Mouse (Mus musculus): ENCODE data around the gene Sars. TPM values are rescaled to one million over a fixed set of nuclear protein-coding genes. Genes with fewer than 3 reads are reported as not detected.

Gene Sars
- polyA plus RNA-seq, 1 experiment = 685 TPM

DNA sequence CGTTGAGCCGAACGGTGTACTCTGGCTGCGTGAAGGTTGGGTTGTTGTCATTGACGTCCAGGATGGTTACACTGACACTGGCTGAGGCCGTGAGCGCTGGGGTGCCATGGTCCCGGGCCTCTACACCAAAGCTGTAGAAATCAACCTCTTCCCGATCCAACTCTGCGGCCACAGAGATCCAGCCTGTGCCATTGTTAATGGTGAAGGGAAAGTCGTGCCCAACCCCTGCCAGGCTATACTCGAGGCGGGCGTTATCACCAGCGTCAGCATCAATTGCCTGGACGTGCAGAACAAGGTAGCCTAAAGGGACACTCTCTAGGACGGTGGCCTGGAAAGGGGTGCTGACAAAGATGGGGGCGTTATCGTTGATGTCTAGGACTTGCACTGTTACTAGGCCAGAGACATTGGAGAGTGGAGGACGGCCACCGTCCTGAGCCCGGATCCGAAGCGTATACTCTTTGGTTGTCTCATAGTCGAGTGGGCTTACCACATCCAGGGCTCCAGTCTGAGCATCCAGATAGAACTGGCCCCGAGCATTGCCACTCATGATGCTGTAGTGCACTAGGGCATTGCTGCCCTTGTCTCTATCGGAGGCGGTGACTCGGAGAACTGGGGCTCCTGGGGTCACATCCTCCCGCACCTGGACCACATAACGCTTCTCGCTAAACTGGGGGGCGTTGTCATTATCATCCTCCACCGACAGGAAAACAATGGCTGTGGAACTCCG, 31.2 kb downstream of the Sars start:
- Histone ChIP-seq H3K36me3 (ENCODE audit: control insufficient read depth, insufficient read depth) (no peaks in the 10 kb centered on the region), H3K4me3 (no peak overlapping the region), H3ac (ENCODE audit: control insufficient read depth, insufficient read length) (no peak overlapping the region), H3K4me2 (ENCODE audit: low read depth) (no peak overlapping the region), H3K27me3 (ENCODE audit: control insufficient read depth, insufficient read depth, insufficient read length) (peaks cover 65% of the 10 kb centered on the region), H3K79me2 (ENCODE audit: control insufficient read depth, insufficient read depth) (no peaks in the 10 kb centered on the region)
- no peak for TF ChIP-seq TCF12 (IDR thresholded peaks at IDR 0.05; ENCODE audit: insufficient read depth, poor library complexity, severe bottlenecking)
- no peak for TF ChIP-seq MYOD1 (IDR thresholded peaks at IDR 0.05; ENCODE audit: control insufficient read depth in 1 of 3, insufficient read length in 2 of 3, low read depth in 2 of 3)
- no peak for TF ChIP-seq CEBPB (IDR thresholded peaks at IDR 0.05; ENCODE audit: insufficient read depth, poor library complexity, severe bottlenecking)
- no peak for TF ChIP-seq TCF3 (IDR thresholded peaks at IDR 0.05; ENCODE audit: insufficient read length, low read depth)
- no peak for TF ChIP-seq POLR2A (IDR thresholded peaks at IDR 0.05; ENCODE audit: insufficient read length, low read depth)
- no peak for TF ChIP-seq USF1 (IDR thresholded peaks at IDR 0.05; ENCODE audit: low read depth)
- TF ChIP-seq E2F4 (IDR thresholded peaks at IDR 0.05; ENCODE audit: insufficient read depth) = no peak
- TF ChIP-seq MAX (IDR thresholded peaks at IDR 0.05; ENCODE audit: low read depth) = no peak
- TF ChIP-seq SRF (IDR thresholded peaks at IDR 0.05; ENCODE audit: control insufficient read depth, insufficient read length, low read depth) = no peak
- TF ChIP-seq POLR2AphosphoS2 (IDR thresholded peaks at IDR 0.05; ENCODE audit: insufficient read length, low read depth) = no peak
- TF ChIP-seq MYOG (IDR thresholded peaks at IDR 0.05; ENCODE audit: control insufficient read depth in 1 of 3, insufficient read depth in 1 of 3, insufficient read length in 2 of 3, low read depth in 2 of 3) = no peak
- TF ChIP-seq REST (IDR thresholded peaks at IDR 0.05; ENCODE audit: insufficient read depth, insufficient read length) = no peak

DNA sequence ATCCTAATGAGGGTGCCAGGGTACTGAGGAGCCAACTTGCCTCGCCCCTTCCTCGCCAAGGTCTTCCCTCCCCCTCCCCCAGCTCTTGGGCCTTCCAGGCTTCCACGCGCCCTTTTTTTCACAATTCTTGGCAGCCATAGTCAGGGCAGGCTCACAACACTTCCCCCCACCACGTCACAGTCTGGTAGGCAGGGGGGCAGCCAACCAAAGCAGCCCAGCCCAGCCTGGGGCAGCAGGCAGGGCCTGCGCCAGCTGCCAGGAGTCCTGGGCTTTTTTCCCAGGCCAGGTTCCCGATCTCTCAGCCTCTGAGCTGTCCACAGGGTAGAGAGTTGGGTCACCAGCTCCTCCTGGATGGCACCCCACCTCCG, 33.3 kb downstream of the Sars start:
- Histone ChIP-seq H3K79me2 (ENCODE audit: control insufficient read depth, insufficient read depth) (no peaks in the 10 kb centered on the region), H3K4me3 (no peak overlapping the region), H3K36me3 (ENCODE audit: control insufficient read depth, insufficient read depth) (no peaks in the 10 kb centered on the region), H3K27me3 (ENCODE audit: control insufficient read depth, insufficient read depth, insufficient read length) (peaks cover 68% of the 10 kb centered on the region), H3ac (ENCODE audit: control insufficient read depth, insufficient read length) (no peak overlapping the region), H3K4me2 (ENCODE audit: low read depth) (no peak overlapping the region)
- TF ChIP-seq MAX (IDR thresholded peaks at IDR 0.05; ENCODE audit: low read depth) (no peak), E2F4 (IDR thresholded peaks at IDR 0.05; ENCODE audit: insufficient read depth) (no peak), USF1 (IDR thresholded peaks at IDR 0.05; ENCODE audit: low read depth) (no peak), POLR2A (IDR thresholded peaks at IDR 0.05; ENCODE audit: insufficient read length, low read depth) (no peak), TCF12 (IDR thresholded peaks at IDR 0.05; ENCODE audit: insufficient read depth, poor library complexity, severe bottlenecking) (no peak), MYOD1 (IDR thresholded peaks at IDR 0.05; ENCODE audit: control insufficient read depth in 1 of 3, insufficient read length in 2 of 3, low read depth in 2 of 3) (no peak), REST (IDR thresholded peaks at IDR 0.05; ENCODE audit: insufficient read depth, insufficient read length) (no peak), MYOG (IDR thresholded peaks at IDR 0.05; ENCODE audit: control insufficient read depth in 1 of 3, insufficient read depth in 1 of 3, insufficient read length in 2 of 3, low read depth in 2 of 3) (no peak), SRF (IDR thresholded peaks at IDR 0.05; ENCODE audit: control insufficient read depth, insufficient read length, low read depth) (no peak), POLR2AphosphoS2 (IDR thresholded peaks at IDR 0.05; ENCODE audit: insufficient read length, low read depth) (no peak), TCF3 (IDR thresholded peaks at IDR 0.05; ENCODE audit: insufficient read length, low read depth) (no peak), CEBPB (IDR thresholded peaks at IDR 0.05; ENCODE audit: insufficient read depth, poor library complexity, severe bottlenecking) (no peak)

DNA sequence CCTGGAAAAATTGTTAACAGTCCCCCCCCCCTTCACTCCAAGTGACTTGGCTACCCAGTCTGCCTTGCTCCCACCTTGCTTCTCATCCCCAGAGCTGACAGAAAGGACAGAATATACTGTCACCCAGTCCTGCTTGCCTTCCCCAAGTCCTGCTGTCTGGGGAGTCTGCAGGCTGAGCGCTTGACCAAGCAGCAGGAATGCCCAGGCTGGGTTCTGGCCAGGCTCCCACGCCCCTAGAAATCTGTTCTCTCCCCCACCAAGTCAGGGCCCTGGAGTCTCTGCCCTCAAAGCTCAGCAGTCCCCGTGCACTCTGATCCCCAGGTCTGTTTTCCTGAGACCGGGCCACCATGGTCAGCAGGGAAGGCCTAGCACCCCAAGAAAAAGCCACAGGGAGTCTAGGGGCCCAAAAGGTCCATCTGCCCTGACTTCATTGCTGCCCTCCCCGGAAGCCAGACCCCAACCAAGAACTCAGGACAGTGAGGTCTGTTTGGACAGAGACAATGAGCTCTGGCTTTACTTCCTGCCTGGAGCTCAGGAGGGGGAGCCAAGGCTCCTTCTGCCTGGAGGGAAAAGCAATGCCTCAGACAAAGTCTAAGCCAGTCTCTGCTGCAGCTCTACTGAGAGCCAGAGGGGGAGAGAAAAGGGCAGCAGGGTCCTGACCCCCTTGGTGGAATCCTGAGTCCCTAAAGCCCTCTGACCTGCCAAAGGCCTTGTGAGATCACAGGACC, 33.8 kb downstream of the Sars start:
- TF ChIP-seq MYOD1 (IDR thresholded peaks at IDR 0.05; ENCODE audit: control insufficient read depth in 1 of 3, insufficient read length in 2 of 3, low read depth in 2 of 3) (no peak), POLR2A (IDR thresholded peaks at IDR 0.05; ENCODE audit: insufficient read length, low read depth) (no peak), E2F4 (IDR thresholded peaks at IDR 0.05; ENCODE audit: insufficient read depth) (no peak), POLR2AphosphoS2 (IDR thresholded peaks at IDR 0.05; ENCODE audit: insufficient read length, low read depth) (no peak), MYOG (IDR thresholded peaks at IDR 0.05; ENCODE audit: control insufficient read depth in 1 of 3, insufficient read depth in 1 of 3, insufficient read length in 2 of 3, low read depth in 2 of 3) (no peak), MAX (IDR thresholded peaks at IDR 0.05; ENCODE audit: low read depth) (no peak), TCF3 (IDR thresholded peaks at IDR 0.05; ENCODE audit: insufficient read length, low read depth) (no peak), USF1 (IDR thresholded peaks at IDR 0.05; ENCODE audit: low read depth) (no peak), TCF12 (IDR thresholded peaks at IDR 0.05; ENCODE audit: insufficient read depth, poor library complexity, severe bottlenecking) (no peak), CEBPB (IDR thresholded peaks at IDR 0.05; ENCODE audit: insufficient read depth, poor library complexity, severe bottlenecking) (no peak), SRF (IDR thresholded peaks at IDR 0.05; ENCODE audit: control insufficient read depth, insufficient read length, low read depth) (no peak), REST (IDR thresholded peaks at IDR 0.05; ENCODE audit: insufficient read depth, insufficient read length) (no peak)
- Histone ChIP-seq H3K4me3 (no peak overlapping the region), H3K27me3 (ENCODE audit: control insufficient read depth, insufficient read depth, insufficient read length) (peaks cover 68% of the 10 kb centered on the region), H3K79me2 (ENCODE audit: control insufficient read depth, insufficient read depth) (no peaks in the 10 kb centered on the region), H3ac (ENCODE audit: control insufficient read depth, insufficient read length) (no peak overlapping the region), H3K4me2 (ENCODE audit: low read depth) (no peak overlapping the region), H3K36me3 (ENCODE audit: control insufficient read depth, insufficient read depth) (no peaks in the 10 kb centered on the region)

DNA sequence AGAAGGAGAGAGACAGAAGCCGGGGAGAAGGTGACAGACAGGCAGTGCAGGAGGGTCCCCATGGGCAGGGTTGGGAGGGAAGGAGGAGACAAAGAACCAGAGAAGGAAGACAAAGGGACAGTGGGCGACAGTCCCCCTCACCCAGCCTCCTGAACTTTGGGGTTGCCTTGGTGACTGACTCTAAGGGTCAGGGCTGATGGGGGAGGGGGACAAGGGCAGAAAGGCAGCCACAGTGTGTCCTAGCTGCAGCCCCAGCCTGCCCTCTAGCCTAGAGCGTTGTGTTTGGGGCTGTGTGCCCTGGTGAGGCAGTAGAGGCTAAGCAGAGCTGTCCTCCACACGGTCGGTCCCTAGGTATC, 34.7 kb downstream of the Sars start:
- H3K4me2 ChIP-seq (ENCODE audit: low read depth) = no peak overlapping the region
- no peak overlapping the region for H3ac ChIP-seq (ENCODE audit: control insufficient read depth, insufficient read length)
- peaks cover 69% of the 10 kb centered on the region for H3K27me3 ChIP-seq (ENCODE audit: control insufficient read depth, insufficient read depth, insufficient read length)
- no peak for TF ChIP-seq SRF (IDR thresholded peaks at IDR 0.05; ENCODE audit: control insufficient read depth, insufficient read length, low read depth)
- TF ChIP-seq TCF3 (IDR thresholded peaks at IDR 0.05; ENCODE audit: insufficient read length, low read depth) = no peak
- no peaks in the 10 kb centered on the region for H3K79me2 ChIP-seq (ENCODE audit: control insufficient read depth, insufficient read depth)
- no peak overlapping the region for H3K4me3 ChIP-seq
- H3K36me3 ChIP-seq (ENCODE audit: control insufficient read depth, insufficient read depth) = no peaks in the 10 kb centered on the region
